Mouse (Mus musculus) thymus, adult 18-20 months (tissue): Measurements from ENCODE around the gene Gm7714.
"Not testable (repeated sequence)": the region's sequence is repeated elsewhere in the genome, so short reads cannot be mapped to it uniquely, and the experiment has no call there.

ENCODE experiments used
- DNase-seq, 2 experiments: peaks; one replicate each; pipeline ENCODE4 v3.0.0; 2022; ENCODE audit warnings: mixed read lengths in 2 of 2

Gm7714 gene

GRCm38 (mm10) chr5:88268619-88269018, at the start of gene Gm7714:
Gm7714 (plus strand) TSS chr5:88268919.
- DNase-seq = no peak

- no peak for DNase-seq
Observed at GRCm38 (mm10) chr5:88256475-88256874, 12.2 kb upstream of the Gm7714 start.

GRCm38 (mm10) chr5:88311307-88311706, 42.6 kb downstream of the Gm7714 start:
- not testable (repeated sequence) for DNase-seq

DNA sequence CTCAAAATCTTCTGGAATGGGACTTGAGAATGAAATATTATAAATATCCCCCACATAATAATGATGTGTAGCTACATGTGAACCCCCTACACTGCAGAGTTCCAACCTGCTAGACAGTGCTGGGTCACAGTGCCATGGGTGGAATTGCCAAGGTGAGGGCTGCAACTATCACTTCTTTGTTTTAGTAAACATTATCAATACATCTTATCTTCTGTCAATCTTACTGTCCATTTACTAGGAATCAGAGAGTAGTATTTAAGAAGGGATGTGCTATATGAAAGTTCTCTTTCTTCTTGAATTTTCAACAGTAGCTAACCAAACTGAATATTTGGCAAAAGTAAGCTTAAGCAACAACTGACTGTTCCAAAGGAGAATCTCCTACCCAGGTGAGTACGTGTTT, 48.3 kb downstream of the Gm7714 start, which contains the start of gene Prol1:
Gene Prol1, plus strand, starts transcription at position 301 of the 400 bp plus-strand sequence.
- DNase-seq = no peak
